Comparison of ENCODE assay signal across 15 mouse cellular contexts in genomic region chr4:144961696-144962095, GRCm38 (mm10).
"Had no signal": no experiment of that assay in that cellular context is flagged by ENCODE, and none has a peak within 500 bp of the region (broad histone marks: within the 10 kb centered on the region; RNA-seq: fewer than 3 reads in every experiment).

No protein-coding gene starts in this region.

- H3K27me3 ChIP-seq: limb, embryonic 13.5 days; megakaryocyte, embryonic 14.5 days; midbrain, embryonic 15.5 days; neural tube, embryonic 12.5 days; stomach, embryonic 15.5 days had no signal

- H3K9ac ChIP-seq: limb, embryonic 13.5 days; midbrain, embryonic 15.5 days; neural tube, embryonic 12.5 days; stomach, embryonic 15.5 days had no signal

- H3K4me1 ChIP-seq: midbrain, embryonic 15.5 days; neural tube, embryonic 12.5 days; stomach, embryonic 15.5 days had no signal

- H3K9me3 ChIP-seq: limb, embryonic 13.5 days; megakaryocyte, embryonic 14.5 days; midbrain, embryonic 15.5 days; neural tube, embryonic 12.5 days; stomach, embryonic 15.5 days had no signal

- DNase-seq: kidney, adult 18-20 months; kidney, postnatal 10 days; kidney, postnatal 4 days; left cerebral cortex, postnatal 4 days; right cerebral cortex, postnatal 14 days; thymus, postnatal 36 days had no signal

- H3K36me3 ChIP-seq: limb, embryonic 13.5 days; midbrain, embryonic 15.5 days; neural tube, embryonic 12.5 days; stomach, embryonic 15.5 days had no signal

- H3K4me3 ChIP-seq: layer of hippocampus, adult 2 months; limb, embryonic 13.5 days; megakaryocyte, embryonic 14.5 days; midbrain, embryonic 15.5 days; neural tube, embryonic 12.5 days; stomach, embryonic 15.5 days had no signal

- ATAC-seq: inflammation-experienced regulatory T-cells, adult 6 months; midbrain, embryonic 15.5 days had no signal

- H3K4me2 ChIP-seq: limb, embryonic 13.5 days; midbrain, embryonic 11.5 days; midbrain, embryonic 15.5 days; neural tube, embryonic 12.5 days; stomach, embryonic 15.5 days had no signal

- H3K27ac ChIP-seq: layer of hippocampus, adult 2 months; limb, embryonic 13.5 days; macrophage; midbrain, embryonic 15.5 days; neural tube, embryonic 12.5 days had no signal
